ENCODE assay signal across 11 mouse cellular contexts in the genomic region with DNA sequence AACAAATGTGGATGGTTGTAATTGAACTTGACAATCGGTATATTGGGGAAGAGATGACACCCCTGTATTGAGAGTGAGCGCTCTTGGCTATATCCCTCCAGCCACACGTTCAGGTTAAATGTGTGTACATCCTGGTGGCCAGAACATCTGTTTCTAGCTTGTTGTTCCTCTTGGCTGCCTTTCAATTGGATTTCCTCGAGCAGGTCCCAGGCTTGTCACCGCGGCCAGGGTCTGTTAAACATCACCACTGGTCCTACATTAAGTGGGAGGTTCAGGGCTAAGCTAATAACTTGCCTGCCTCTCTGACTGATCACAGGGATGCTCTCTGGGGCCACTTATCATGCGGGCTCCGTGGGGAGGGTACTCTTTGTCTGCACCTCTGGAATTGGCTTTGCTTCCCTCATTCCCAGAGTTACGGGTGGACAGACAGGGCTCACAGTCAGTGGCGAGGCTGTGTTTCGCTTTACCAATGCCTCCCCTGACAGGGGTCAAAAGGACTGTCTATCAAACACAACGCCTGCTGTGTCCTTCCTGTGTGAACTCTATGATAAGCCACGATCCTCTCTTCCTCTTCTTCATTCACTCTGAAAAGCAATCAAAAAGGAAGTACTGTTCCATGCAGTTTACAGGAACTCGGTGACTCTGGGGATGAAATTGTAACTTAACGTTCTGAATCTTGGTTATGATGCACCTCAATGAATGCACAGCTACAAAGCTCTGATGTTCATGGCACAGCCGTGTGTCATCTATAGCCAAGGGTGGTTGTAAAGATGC. TPM values are rescaled to one million over a fixed set of nuclear protein-coding genes. Genes with fewer than 3 reads are reported as not detected.
DNase-seq lines count a peak whose midpoint lies in the region; ATAC-seq lines count a peak whose summit lies in the region.
"Had no signal": no experiment of that assay in that cellular context is flagged by ENCODE, and none has a peak within 500 bp of the region (broad histone marks: within the 10 kb centered on the region; RNA-seq: fewer than 3 reads in every experiment).

No protein-coding gene starts in this region.

- no peak overlapping the region for H3K9ac ChIP-seq in heart, embryonic 15.5 days
- no peak overlapping the region for H3K9ac ChIP-seq in limb, embryonic 13.5 days

- DNase-seq in heart, adult 11 months: no peak
- DNase-seq in 416B (ENCODE audit: low read depth): peak; percentile 56
- no peak for DNase-seq in cerebellum, adult 9-10 months
- no peak for DNase-seq in retina, embryonic 14.5 days (ENCODE audit: low spot score)
- DNase-seq: heart, postnatal 14 days; lung, adult 18-20 months had no signal

- H3K36me3 ChIP-seq in heart, embryonic 15.5 days: no peaks in the 10 kb centered on the region
- H3K36me3 ChIP-seq in limb, embryonic 13.5 days: no peaks in the 10 kb centered on the region

- 0 out of 2 replicates have a peak, but pooled peaks have one; percentile 22 for ATAC-seq in heart, embryonic 15.5 days (replicated peaks; ENCODE audit: insufficient number of reproducible peaks, insufficient read depth, low FRiP score, low read depth)
- peak; percentile 67 for ATAC-seq in common myeloid progenitor, adult 5-6 weeks (replicated peaks; ENCODE audit: low read depth, poor library complexity, severe bottlenecking)
- peak; percentile 69 for ATAC-seq in limb, embryonic 13.5 days (ENCODE audit: low FRiP score, low read depth)
- ATAC-seq in erythroid progenitor cell, adult 5-6 weeks (replicated peaks; ENCODE audit: low FRiP score, poor library complexity, severe bottlenecking): no peak

- H3K4me3 ChIP-seq in heart, embryonic 15.5 days: no peak overlapping the region
- H3K4me3 ChIP-seq in limb, embryonic 13.5 days: no peak overlapping the region
- H3K4me3 ChIP-seq: erythroblast, embryonic 14.5 days had no signal

- H3K27me3 ChIP-seq in heart, embryonic 15.5 days: no peaks in the 10 kb centered on the region
- H3K27me3 ChIP-seq in limb, embryonic 13.5 days: peaks cover 39% of the 10 kb centered on the region

- 26% methylated on average over 16 of the region's 16 CpGs for WGBS in heart, embryonic 15.5 days
- WGBS in limb, embryonic 13.5 days: 30% methylated on average over 16 of the region's 16 CpGs

- peak overlapping the region; percentile 42 for H3K4me2 ChIP-seq in heart, embryonic 15.5 days
- H3K4me2 ChIP-seq in limb, embryonic 13.5 days (replicated peaks): peak overlapping the region; percentile 33

- H3K9me3 ChIP-seq in heart, embryonic 15.5 days (replicated peaks): no peaks in the 10 kb centered on the region
- no peaks in the 10 kb centered on the region for H3K9me3 ChIP-seq in limb, embryonic 13.5 days

- peaks cover 5% of the 10 kb centered on the region; the same call in 1 of the 2 replicates for H3K4me1 ChIP-seq in heart, embryonic 15.5 days (replicated peaks)
- peaks cover 21% of the 10 kb centered on the region for H3K4me1 ChIP-seq in limb, embryonic 13.5 days

- H3K27ac ChIP-seq in heart, embryonic 15.5 days: no peak overlapping the region
- no peak overlapping the region for H3K27ac ChIP-seq in limb, embryonic 13.5 days

RNA-seq across cellular contexts. Expression of gene Zfp281, which starts 46.6 kb away (rescaled TPM):
- 11.7 and 12.6 TPM in 2 replicates for polyA plus RNA-seq in heart, embryonic 15.5 days (2015; fragmentation: Nextera tagmentation; extraction: Ambion mirVana)
- total RNA-seq in common myeloid progenitor, adult 5-6 weeks (2017): 29.4 and 30.9 TPM in 2 replicates
- polyA plus RNA-seq in limb, embryonic 13.5 days (2015; fragmentation: Nextera tagmentation; extraction: Ambion mirVana): 26.2 and 27.3 TPM in 2 replicates
- 5.0 and 7.2 TPM in 2 replicates for total RNA-seq in erythroid progenitor cell, adult 5-6 weeks (2015; ENCODE audit: low replicate concordance)
- total RNA-seq in erythroid progenitor cell, adult 5-6 weeks (2017; ENCODE audit: low replicate concordance): 4.1 and 5.6 TPM in 2 replicates
